In the genomic region with DNA sequence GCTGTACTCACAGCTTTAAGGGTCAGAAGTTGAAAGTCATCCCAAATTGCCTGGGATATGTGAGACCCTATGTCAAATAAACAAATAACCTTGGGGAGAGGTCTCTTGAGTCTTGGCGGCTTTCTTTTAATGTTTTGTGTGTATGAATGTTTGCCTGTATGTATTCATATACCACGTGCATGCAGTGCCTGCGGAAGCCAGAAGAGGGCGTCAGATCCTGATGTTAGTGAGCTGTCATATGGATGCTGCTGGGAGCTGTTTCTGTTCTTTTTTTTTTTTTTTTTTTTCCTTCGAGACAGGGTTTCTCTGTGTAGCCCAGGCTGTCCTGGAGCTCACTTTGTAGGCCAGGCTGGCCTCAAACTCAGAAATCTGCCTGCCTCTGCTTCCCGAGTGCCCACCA, we compare ENCODE assay signal across 8 mouse cellular contexts. TPM values are rescaled to one million over a fixed set of nuclear protein-coding genes. Genes with fewer than 3 reads are reported as not detected.
DNase-seq lines count a peak whose midpoint lies in the region; ATAC-seq and TF ChIP-seq lines count a peak whose summit lies in the region.

No protein-coding gene starts in this region.

- no peak overlapping the region for H3K27ac ChIP-seq in lung, postnatal 0 days (ENCODE audit: low read length)
- no peak overlapping the region for H3K27ac ChIP-seq in embryonic facial prominence, embryonic 10.5 days (replicated peaks)

- H3K9me3 ChIP-seq in lung, postnatal 0 days (ENCODE audit: low read length) = no peaks in the 10 kb centered on the region
- H3K9me3 ChIP-seq in embryonic facial prominence, embryonic 10.5 days = peaks cover 3% of the 10 kb centered on the region; the same call in 1 of the 2 replicates

- peak; percentile 53 for TF ChIP-seq CTCF in lung, postnatal 0 days (IDR thresholded peaks at IDR 0.05)

- 85% methylated on average over 5 of the region's 6 CpGs for WGBS in lung, postnatal 0 days
- 81% methylated on average over 6 of the region's 6 CpGs for WGBS in embryonic facial prominence, embryonic 10.5 days

- no peak for ATAC-seq in lung, postnatal 0 days

- TF ChIP-seq EP300 in lung, postnatal 0 days (IDR thresholded peaks at IDR 0.05) = no peak

- peak; percentile 64 for DNase-seq in embryo, embryonic 10 days (ENCODE audit: low spot score)
- DNase-seq in embryo, embryonic 9.5 days (ENCODE audit: extremely low spot score) = no peak
- DNase-seq in lung, postnatal 0 days (ENCODE audit: low spot score) = no peak
- no peak for DNase-seq in lung, adult 18-20 months
- peak; percentile 39 for DNase-seq in embryonic facial prominence, embryonic 10.5 days (ENCODE audit: low spot score)
- peak; percentile 70 for DNase-seq in testis, postnatal 14 days (ENCODE audit: low spot score)
- DNase-seq in urinary bladder, adult 18-20 months (ENCODE audit: low spot score in 2 of 2) = no peak
- DNase-seq in layer of hippocampus, adult 9-10 months (ENCODE audit: low spot score) = no peak

- H3K4me2 ChIP-seq in lung, postnatal 0 days (replicated peaks; ENCODE audit: low read depth, low read length) = no peak overlapping the region

- H3K9ac ChIP-seq in lung, postnatal 0 days (replicated peaks; ENCODE audit: low read depth) = no peak overlapping the region

- no peaks in the 10 kb centered on the region for H3K27me3 ChIP-seq in lung, postnatal 0 days (replicated peaks; ENCODE audit: insufficient read depth, low read length)
- H3K27me3 ChIP-seq in embryonic facial prominence, embryonic 10.5 days (replicated peaks; ENCODE audit: low read depth, poor library complexity, severe bottlenecking) = no peaks in the 10 kb centered on the region

- H3K36me3 ChIP-seq in lung, postnatal 0 days (ENCODE audit: insufficient read depth, low read length) = no peaks in the 10 kb centered on the region
- peaks cover 2% of the 10 kb centered on the region for H3K36me3 ChIP-seq in embryonic facial prominence, embryonic 10.5 days (replicated peaks)

- H3K4me1 ChIP-seq in lung, postnatal 0 days (ENCODE audit: insufficient read depth, low read depth, low read length) = peaks cover 8% of the 10 kb centered on the region; the same call in 1 of the 2 replicates
- H3K4me1 ChIP-seq in embryonic facial prominence, embryonic 10.5 days = peaks cover 26% of the 10 kb centered on the region

- no peak overlapping the region for H3K4me3 ChIP-seq in lung, postnatal 0 days (ENCODE audit: low read depth, low read length)
- no peak overlapping the region for H3K4me3 ChIP-seq in embryonic facial prominence, embryonic 10.5 days

RNA-seq across cellular contexts. Expression of a gene that starts 1.6 kb away (rescaled TPM):
- polyA plus RNA-seq in lung, postnatal 0 days (2015; fragmentation: Nextera tagmentation; extraction: Ambion mirVana) = 24.3 and 25.1 TPM in 2 replicates
- polyA plus RNA-seq in embryonic facial prominence, embryonic 10.5 days (2016; fragmentation: Nextera tagmentation; extraction: Ambion mirVana) = 134 and 140 TPM in 2 replicates

RNA-seq across cellular contexts. Expression of a gene that starts 1.6 kb away (rescaled TPM):
- 13.9 and 19.7 TPM in 2 replicates for polyA plus RNA-seq in lung, postnatal 0 days (2015; fragmentation: Nextera tagmentation; extraction: Ambion mirVana)
- polyA plus RNA-seq in embryonic facial prominence, embryonic 10.5 days (2016; fragmentation: Nextera tagmentation; extraction: Ambion mirVana) = 38.8 and 41.8 TPM in 2 replicates

RNA-seq across cellular contexts. Expression of a gene that starts 19.3 kb away (rescaled TPM):
- 28.6 and 29.4 TPM in 2 replicates for polyA plus RNA-seq in lung, postnatal 0 days (2015; fragmentation: Nextera tagmentation; extraction: Ambion mirVana)
- 92.1 and 99.5 TPM in 2 replicates for polyA plus RNA-seq in embryonic facial prominence, embryonic 10.5 days (2016; fragmentation: Nextera tagmentation; extraction: Ambion mirVana)

RNA-seq across cellular contexts. Expression of a gene that starts 26.1 kb away (rescaled TPM):
- polyA plus RNA-seq in lung, postnatal 0 days (2015; fragmentation: Nextera tagmentation; extraction: Ambion mirVana) = 53.0 and 54.5 TPM in 2 replicates
- 52.1 and 52.8 TPM in 2 replicates for polyA plus RNA-seq in embryonic facial prominence, embryonic 10.5 days (2016; fragmentation: Nextera tagmentation; extraction: Ambion mirVana)

RNA-seq across cellular contexts. Expression of a gene that starts 26.2 kb away (rescaled TPM):
- 0.51 and 0.62 TPM in 2 replicates for polyA plus RNA-seq in lung, postnatal 0 days (2015; fragmentation: Nextera tagmentation; extraction: Ambion mirVana)
- 0.06 and 0.11 TPM in 2 replicates for polyA plus RNA-seq in embryonic facial prominence, embryonic 10.5 days (2016; fragmentation: Nextera tagmentation; extraction: Ambion mirVana)

Comparison
In these comparisons a context has a peak if more than half of its experiments do, and no peak if none do; other contexts are left out.
1. DNase-seq: peak in embryo, embryonic 10 days (single experiment), embryonic facial prominence, embryonic 10.5 days (single experiment) and testis, postnatal 14 days (single experiment); none in embryo, embryonic 9.5 days (single experiment), lung, postnatal 0 days (single experiment), lung, adult 18-20 months (0 of 2), urinary bladder, adult 18-20 months (0 of 2) and layer of hippocampus, adult 9-10 months (single experiment).